Mouse (Mus musculus): ENCODE data around the gene Diras1.
A peak's percentile ranks its signal among the peaks of the same experiment; 100 is the strongest.
"Not testable (repeated sequence)": the region's sequence is repeated elsewhere in the genome, so short reads cannot be mapped to it uniquely, and the experiment has no call there.

Diras1 gene

GRCm38 (mm10) chr10:81000197-81001062 lies 25.0 kb downstream of the Diras1 start:
- no peak for ATAC-seq (ENCODE audit: insufficient number of reproducible peaks, low FRiP score, low TSS enrichment)

- peak; percentile 67; the same call in 1 of the 2 replicates for ATAC-seq (ENCODE audit: insufficient number of reproducible peaks, low FRiP score, low TSS enrichment)
Observed at GRCm38 (mm10) chr10:80999362-81000196, 25.9 kb downstream of the Diras1 start.

- no peak for ATAC-seq (ENCODE audit: insufficient number of reproducible peaks, low FRiP score, low TSS enrichment)
Observed at GRCm38 (mm10) chr10:80998778-80999177, 26.7 kb downstream of the Diras1 start.

- no peak for ATAC-seq (ENCODE audit: insufficient number of reproducible peaks, low FRiP score, low TSS enrichment)
Observed at GRCm38 (mm10) chr10:80998021-80998420, 27.4 kb downstream of the Diras1 start.

- ATAC-seq (ENCODE audit: insufficient number of reproducible peaks, low FRiP score, low TSS enrichment): no peak
Observed at GRCm38 (mm10) chr10:80997332-80997731, 28.1 kb downstream of the Diras1 start.

GRCm38 (mm10) chr10:80996501-80996900 lies 29.0 kb downstream of the Diras1 start:
- no peak for ATAC-seq (ENCODE audit: insufficient number of reproducible peaks, low FRiP score, low TSS enrichment)

GRCm38 (mm10) chr10:80995091-80995632 lies 30.3 kb downstream of the Diras1 start:
- no peak for ATAC-seq (ENCODE audit: insufficient number of reproducible peaks, low FRiP score, low TSS enrichment)

GRCm38 (mm10) chr10:80994621-80995020 lies 30.8 kb downstream of the Diras1 start:
- ATAC-seq (ENCODE audit: insufficient number of reproducible peaks, low FRiP score, low TSS enrichment): no peak

- ATAC-seq (ENCODE audit: insufficient number of reproducible peaks, low FRiP score, low TSS enrichment): no peak
Observed at GRCm38 (mm10) chr10:80993276-80993675, 32.2 kb downstream of the Diras1 start.

- ATAC-seq (ENCODE audit: insufficient number of reproducible peaks, low FRiP score, low TSS enrichment): no peak
Observed at GRCm38 (mm10) chr10:80991945-80992344, 33.5 kb downstream of the Diras1 start.

GRCm38 (mm10) chr10:80991007-80991406 lies 34.5 kb downstream of the Diras1 start:
- no peak for ATAC-seq (ENCODE audit: insufficient number of reproducible peaks, low FRiP score, low TSS enrichment)

GRCm38 (mm10) chr10:80990406-80990805 lies 35.1 kb downstream of the Diras1 start:
- no peak for ATAC-seq (ENCODE audit: insufficient number of reproducible peaks, low FRiP score, low TSS enrichment)

- not testable (repeated sequence) for ATAC-seq (ENCODE audit: insufficient number of reproducible peaks, low FRiP score, low TSS enrichment)
Observed at GRCm38 (mm10) chr10:80989854-80990253, 35.6 kb downstream of the Diras1 start.

- no peak for ATAC-seq (ENCODE audit: insufficient number of reproducible peaks, low FRiP score, low TSS enrichment)
Observed at GRCm38 (mm10) chr10:80989446-80989845, 36.0 kb downstream of the Diras1 start.

- peak; percentile 71 for ATAC-seq (ENCODE audit: insufficient number of reproducible peaks, low FRiP score, low TSS enrichment)
Observed at GRCm38 (mm10) chr10:80987709-80988441, 37.6 kb downstream of the Diras1 start.

- ATAC-seq (ENCODE audit: insufficient number of reproducible peaks, low FRiP score, low TSS enrichment): no peak
Observed at GRCm38 (mm10) chr10:80986754-80987153, 38.7 kb downstream of the Diras1 start.

GRCm38 (mm10) chr10:80985970-80986701 lies 39.3 kb downstream of the Diras1 start:
- no peak for ATAC-seq (ENCODE audit: insufficient number of reproducible peaks, low FRiP score, low TSS enrichment)

- ATAC-seq (ENCODE audit: insufficient number of reproducible peaks, low FRiP score, low TSS enrichment): peak; percentile 42; the same call in 1 of the 2 replicates
Observed at GRCm38 (mm10) chr10:80985241-80985969, 40.1 kb downstream of the Diras1 start.

GRCm38 (mm10) chr10:80984223-80984622 lies 41.2 kb downstream of the Diras1 start:
- no peak for ATAC-seq (ENCODE audit: insufficient number of reproducible peaks, low FRiP score, low TSS enrichment)

Measured in cerebellum, adult (tissue).